Mouse (Mus musculus) G1E (cell line): ENCODE measurements around the gene Myadml2. TPM values are rescaled to one million over a fixed set of nuclear protein-coding genes. Genes with fewer than 3 reads are reported as not detected.
A peak's percentile ranks its signal among the peaks of the same experiment; 100 is the strongest.

ENCODE experiments used
- ATAC-seq: 2 replicates; pipeline ENCODE4 v1.8.0; 2016; ENCODE audit warnings: mild to moderate bottlenecking; ENCODE audit not compliant: insufficient number of reproducible peaks, poor library complexity, low FRiP score, severe bottlenecking; ENCODE audit errors: extremely low read depth
- DNase-seq: peaks from one replicate; pipeline ENCODE4 v3.0.0; 2012; ENCODE audit warnings: low spot score
- H3K27me3 ChIP-seq: 2 replicates; pipeline ENCODE4 v1.6.1; 2012; ENCODE audit warnings: mild to moderate bottlenecking, low read length, inconsistent platforms; ENCODE audit not compliant: insufficient read depth
- H3K36me3 ChIP-seq: replicated peaks from 2 replicates; pipeline ENCODE3; 2012; ENCODE audit warnings: mild to moderate bottlenecking, inconsistent platforms
- H3K4me1 ChIP-seq: 2 replicates; pipeline ENCODE4 v1.6.1; 2012; ENCODE audit warnings: low read depth, low read length, inconsistent platforms, mixed read lengths; ENCODE audit not compliant: insufficient read depth
- H3K4me3 ChIP-seq: 2 replicates; pipeline ENCODE4 v1.5.1; 2012; ENCODE audit warnings: low read depth, mild to moderate bottlenecking, inconsistent platforms, low read length, moderate library complexity, mixed read lengths
- H3K9me3 ChIP-seq: replicated peaks from 2 replicates; pipeline ENCODE4 v1.6.1; 2012; ENCODE audit warnings: inconsistent platforms
- CTCF ChIP-seq: IDR thresholded peaks from 2 replicates; pipeline ENCODE4 v1.5.1; 2012; ENCODE audit warnings: low read depth, low read length, inconsistent platforms, mixed read lengths
- GATA1 ChIP-seq: IDR thresholded peaks from 2 replicates; pipeline ENCODE4 v1.6.1; 2012; ENCODE audit warnings: borderline replicate concordance, low read length, inconsistent platforms, mixed read lengths
- GATA2 ChIP-seq: IDR thresholded peaks from 2 replicates; pipeline ENCODE4 v1.6.1; 2012; ENCODE audit warnings: low read depth, low read length, inconsistent platforms, borderline replicate concordance
- POLR2AphosphoS5 ChIP-seq: IDR thresholded peaks from 2 replicates; pipeline ENCODE4 v1.6.1; 2012; ENCODE audit warnings: low read depth, low read length, inconsistent platforms; ENCODE audit not compliant: insufficient replicate concordance
- TAL1 ChIP-seq: conservative IDR thresholded peaks from 2 replicates; pipeline ENCODE4 v1.6.1; 2012; ENCODE audit warnings: low read depth, low read length, inconsistent platforms, mixed read lengths
- polyA plus RNA-seq: library from polyadenylated mRNA; stranded (reverse); fragments of >175 nt; gene quantifications from 2 replicates; pipeline ENCODE4 v1.2.3, GENCODE M21; 2012
- total RNA-seq, 2 experiments: library from RNA; stranded (forward) in 1 of 2; stranded (reverse) in 1 of 2; fragments of 200-1000 nt in 1 of 2; fragments of >200 nt in 1 of 2; fragmentation: Nextera tagmentation in 1 of 2; gene quantifications; 2 replicates each; pipeline ENCODE4 v1.2.3; 2014 to 2017

The Myadml2 gene
- total and polyA plus RNA-seq, 3 experiments = not detected

DNA sequence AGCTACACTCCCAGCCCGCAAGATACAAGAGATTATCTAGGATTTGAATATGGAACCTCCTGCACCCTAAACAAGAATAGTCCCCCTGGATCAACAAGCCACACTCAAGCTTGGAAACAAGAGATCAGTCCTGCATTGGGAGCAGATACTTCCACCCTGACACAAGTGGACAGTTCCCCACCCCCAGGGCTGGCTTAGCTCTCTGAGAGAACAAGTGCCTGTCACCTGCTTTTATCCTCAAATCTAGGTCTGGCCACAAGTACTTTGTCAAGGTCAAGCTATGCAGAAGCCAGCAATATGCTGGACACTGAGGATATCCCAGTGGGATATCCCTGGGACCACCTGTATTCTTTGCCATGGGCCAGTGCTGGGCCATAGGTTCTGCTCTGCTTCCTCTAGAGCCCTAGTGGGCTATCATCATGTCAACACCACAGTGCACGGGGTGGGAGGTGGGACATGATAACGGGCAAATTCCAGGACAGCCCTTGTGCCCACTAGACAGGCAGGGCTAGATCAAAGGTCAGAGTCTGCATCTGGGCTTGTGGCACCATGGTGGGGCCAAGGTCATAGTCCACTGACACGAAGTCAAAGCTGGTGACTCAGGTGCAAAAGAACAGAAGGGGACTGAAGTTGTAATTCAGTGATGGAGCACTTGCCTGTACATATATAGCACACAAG, 31.2 kb downstream of the Myadml2 start:
- Histone ChIP-seq H3K4me3 (peak overlapping the region; percentile 98), H3K9me3 (peaks cover 4% of the 10 kb centered on the region; the same call in 1 of the 2 replicates), H3K36me3 (peaks cover 90% of the 10 kb centered on the region), H3K4me1 (peaks cover 79% of the 10 kb centered on the region), H3K27me3 (peaks cover 2% of the 10 kb centered on the region; the same call in 1 of the 2 replicates)
- DNase-seq (no peak), ATAC-seq (no peak)
- no peak for TF ChIP-seq GATA1
- TF ChIP-seq CTCF = no peak
- TF ChIP-seq GATA2 = no peak
- TF ChIP-seq POLR2AphosphoS5 = no peak
- TF ChIP-seq TAL1 = no peak

DNA sequence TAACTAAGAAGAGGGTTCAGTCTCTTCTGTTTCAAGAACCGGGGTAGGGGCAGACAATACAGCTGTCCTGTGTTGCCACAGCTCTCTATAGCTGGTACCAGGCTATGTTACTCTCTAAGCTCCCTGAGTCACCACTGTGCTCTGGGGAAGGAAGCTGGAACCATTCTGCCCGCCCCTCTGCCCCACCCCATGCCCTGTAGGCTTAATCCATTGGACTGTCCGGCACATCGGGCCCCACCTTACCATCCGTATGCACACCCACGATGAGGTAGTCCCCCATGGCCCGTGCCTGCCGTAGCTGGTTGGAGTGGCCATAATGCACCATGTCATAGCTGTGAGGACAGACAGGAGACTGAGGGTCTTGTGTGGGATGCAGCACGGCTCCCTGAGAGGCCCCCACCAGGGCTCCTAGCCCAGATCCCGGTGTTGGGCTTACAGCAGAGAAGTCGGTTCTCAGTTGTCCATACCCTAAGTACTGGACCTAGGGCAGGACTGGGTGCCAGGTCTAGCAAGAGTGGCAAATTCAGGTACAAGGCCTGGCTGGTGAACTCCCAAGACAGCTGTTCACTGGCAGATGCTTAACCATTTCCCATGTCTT, 32.3 kb downstream of the Myadml2 start:
- H3K4me3 ChIP-seq = peak overlapping the region; percentile 49; the same call in 1 of the 2 replicates
- H3K4me1 ChIP-seq = peaks cover 79% of the 10 kb centered on the region
- DNase-seq (no peak), ATAC-seq (no peak)
- TF ChIP-seq TAL1 = no peak
- TF ChIP-seq GATA1 = no peak
- TF ChIP-seq GATA2 = no peak
- TF ChIP-seq CTCF = no peak
- TF ChIP-seq POLR2AphosphoS5 = no peak
- H3K9me3 ChIP-seq = peaks cover 4% of the 10 kb centered on the region; the same call in 1 of the 2 replicates
- H3K27me3 ChIP-seq = peaks cover 2% of the 10 kb centered on the region; the same call in 1 of the 2 replicates
- H3K36me3 ChIP-seq = peaks cover 90% of the 10 kb centered on the region

DNA sequence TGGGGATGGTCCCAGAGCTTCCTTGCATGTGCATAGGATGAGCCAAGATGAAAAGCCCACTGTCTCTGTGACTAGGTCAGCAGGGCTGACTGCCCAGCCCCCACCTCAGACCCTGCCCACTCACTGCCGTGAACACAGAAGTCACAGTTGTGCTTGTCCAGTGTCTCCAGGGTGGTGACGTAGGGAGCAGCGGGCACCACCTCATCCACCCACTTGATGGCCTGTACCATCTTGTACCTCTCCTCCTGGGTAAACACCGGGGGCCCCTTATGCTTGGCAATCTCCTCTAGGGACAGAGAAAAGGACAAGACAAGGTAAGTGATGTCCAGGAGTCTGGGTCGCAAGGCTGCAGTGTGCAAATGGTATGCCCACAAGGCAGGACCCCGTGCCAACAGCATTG, 32.8 kb downstream of the Myadml2 start:
- Histone ChIP-seq H3K36me3 (peaks cover 90% of the 10 kb centered on the region), H3K9me3 (peaks cover 4% of the 10 kb centered on the region; the same call in 1 of the 2 replicates), H3K4me3 (peak overlapping the region; percentile 49; the same call in 1 of the 2 replicates), H3K4me1 (peaks cover 79% of the 10 kb centered on the region), H3K27me3 (peaks cover 2% of the 10 kb centered on the region; the same call in 1 of the 2 replicates)
- ATAC-seq (no peak), DNase-seq (no peak)
- TF ChIP-seq POLR2AphosphoS5 (no peak), GATA2 (no peak), CTCF (no peak), GATA1 (no peak), TAL1 (no peak)

DNA sequence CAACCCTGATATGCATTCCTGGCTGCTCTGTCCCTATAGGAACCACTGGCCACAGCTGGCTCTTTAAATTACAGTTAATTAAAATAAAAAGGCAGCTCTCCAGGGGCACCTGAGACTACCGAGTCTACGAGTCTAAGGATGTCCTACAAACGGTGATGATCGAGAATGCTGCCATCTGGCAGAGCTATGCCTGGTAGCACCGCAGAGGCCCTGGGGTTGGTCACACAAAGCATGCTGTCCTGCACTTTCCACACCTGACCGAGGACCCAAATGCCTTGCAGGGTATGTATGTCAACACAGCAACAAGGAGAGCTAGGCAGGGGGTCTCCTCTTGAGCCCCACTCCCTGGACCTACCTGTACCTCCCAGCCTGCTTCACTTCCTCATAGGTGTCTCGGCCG, 34.0 kb downstream of the Myadml2 start:
- H3K36me3 ChIP-seq = peaks cover 90% of the 10 kb centered on the region
- DNase-seq (no peak), ATAC-seq (no peak)
- TF ChIP-seq GATA2 (no peak), TAL1 (no peak), GATA1 (no peak), POLR2AphosphoS5 (no peak), CTCF (no peak)
- H3K4me3 ChIP-seq = no peak overlapping the region
- peaks cover 82% of the 10 kb centered on the region for H3K4me1 ChIP-seq
- peaks cover 4% of the 10 kb centered on the region; the same call in 1 of the 2 replicates for H3K9me3 ChIP-seq
- peaks cover 2% of the 10 kb centered on the region; the same call in 1 of the 2 replicates for H3K27me3 ChIP-seq

DNA sequence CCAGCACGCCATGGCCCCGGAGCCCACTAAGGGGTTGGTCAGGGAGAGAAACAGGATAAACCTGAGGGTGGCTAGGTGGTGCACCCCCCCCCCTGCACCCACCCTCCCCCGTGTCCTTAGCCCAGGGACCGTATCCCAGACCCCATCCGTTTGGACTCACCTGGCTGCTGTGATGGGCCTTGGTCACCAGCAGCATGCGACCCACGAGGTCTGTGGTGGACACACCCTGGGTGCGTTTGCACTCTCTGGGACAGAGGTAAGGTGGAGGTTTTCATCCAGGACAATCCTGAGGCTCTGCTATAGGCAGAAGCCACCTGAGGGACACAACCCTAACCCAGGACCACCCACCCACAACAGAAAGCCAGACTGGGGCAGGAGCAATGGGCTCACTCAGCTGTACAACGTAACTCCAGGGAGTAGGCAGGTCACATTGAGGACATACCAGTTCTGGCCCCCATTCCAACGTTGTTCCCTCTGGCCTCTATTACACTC, 34.4 kb downstream of the Myadml2 start:
- H3K4me1 ChIP-seq = peaks cover 82% of the 10 kb centered on the region
- H3K36me3 ChIP-seq = peaks cover 90% of the 10 kb centered on the region
- no peak for TF ChIP-seq CTCF
- no peak for TF ChIP-seq GATA1
- no peak for TF ChIP-seq GATA2
- TF ChIP-seq TAL1 = no peak
- TF ChIP-seq POLR2AphosphoS5 = no peak
- no peak overlapping the region for H3K4me3 ChIP-seq
- ATAC-seq = no peak
- no peak for DNase-seq
- peaks cover 2% of the 10 kb centered on the region; the same call in 1 of the 2 replicates for H3K9me3 ChIP-seq
- peaks cover 2% of the 10 kb centered on the region; the same call in 1 of the 2 replicates for H3K27me3 ChIP-seq

DNA sequence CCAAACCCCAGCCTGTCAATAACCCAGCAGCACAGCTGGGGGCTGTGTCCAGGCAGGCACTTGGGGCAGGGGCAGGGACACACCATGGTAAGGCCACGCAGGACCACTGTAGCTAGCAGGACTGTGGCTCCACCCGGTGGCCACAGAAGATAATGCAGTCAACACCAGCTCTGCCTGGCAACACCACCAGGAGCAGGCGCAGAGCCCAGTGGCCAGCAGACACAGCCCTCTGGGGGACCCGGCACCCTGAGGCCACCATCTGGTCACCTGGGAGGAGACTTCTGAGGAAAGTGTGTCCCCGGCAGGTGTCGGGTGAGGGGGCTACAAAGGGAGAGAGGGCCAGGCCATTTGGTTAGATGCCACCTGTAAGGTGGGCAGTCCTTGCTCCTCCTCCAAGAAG, 35.2 kb downstream of the Myadml2 start:
- no peak for DNase-seq

More for the DNA sequence above, 35.2 kb downstream of the Myadml2 start:
- peaks cover 80% of the 10 kb centered on the region for H3K4me1 ChIP-seq
- ATAC-seq = no peak
- no peaks in the 10 kb centered on the region for H3K9me3 ChIP-seq
- TF ChIP-seq CTCF (peak; percentile 83), GATA2 (no peak)
- H3K36me3 ChIP-seq = peaks cover 90% of the 10 kb centered on the region
- peaks cover 2% of the 10 kb centered on the region; the same call in 1 of the 2 replicates for H3K27me3 ChIP-seq
- H3K4me3 ChIP-seq = no peak overlapping the region
